Mouse (Mus musculus): ENCODE results near the gene B3galt4.
"Not testable (repeated sequence)": the region's sequence is repeated elsewhere in the genome, so short reads cannot be mapped to it uniquely, and the experiment has no call there.

The B3galt4 gene

GRCm38 (mm10) chr17:33919351-33920281 is 31.7 kb downstream of the B3galt4 start:
- peak; percentile 68 for DNase-seq

GRCm38 (mm10) chr17:33918293-33919203 is 32.7 kb downstream of the B3galt4 start:
- DNase-seq: peak; percentile 33

- DNase-seq: no peak
These were observed 33.5 kb downstream of the B3galt4 start for GRCm38 (mm10) chr17:33917656-33918292.

- DNase-seq: peak; percentile 47
These were observed 34.2 kb downstream of the B3galt4 start for GRCm38 (mm10) chr17:33916847-33917655.

GRCm38 (mm10) chr17:33916294-33916693 is 35.0 kb downstream of the B3galt4 start:
- no peak for DNase-seq

GRCm38 (mm10) chr17:33915671-33916250 is 35.5 kb downstream of the B3galt4 start, which contains the start of the genes Tapbp and Zbtb22:
Gene Tapbp (plus strand): TSS chr17:33915899.
Gene Zbtb22 (plus strand): TSS chr17:33915904.
- DNase-seq: peak; percentile 97

- peak; percentile 40 for DNase-seq
These were observed 36.3 kb downstream of the B3galt4 start for GRCm38 (mm10) chr17:33914969-33915391.

GRCm38 (mm10) chr17:33913905-33914304 is 37.4 kb downstream of the B3galt4 start:
- peak; percentile 22 for DNase-seq

- DNase-seq: peak; percentile 31
These were observed 38.0 kb downstream of the B3galt4 start for GRCm38 (mm10) chr17:33913264-33913663.

GRCm38 (mm10) chr17:33911813-33912414 is 39.4 kb downstream of the B3galt4 start:
- DNase-seq: peak; percentile 40

- DNase-seq: peak; percentile 21
These were observed 40.1 kb downstream of the B3galt4 start for GRCm38 (mm10) chr17:33911052-33911812.

- DNase-seq: peak; percentile 33
These were observed 40.8 kb downstream of the B3galt4 start for GRCm38 (mm10) chr17:33910346-33911051.

- peak; percentile 20 for DNase-seq
These were observed 41.4 kb downstream of the B3galt4 start for GRCm38 (mm10) chr17:33909869-33910250.

- DNase-seq: peak; percentile 98
These were observed 42.0 kb downstream of the B3galt4 start, which contains the start of gene Daxx for GRCm38 (mm10) chr17:33909077-33909868. Gene Daxx (plus strand): TSS chr17:33909414.

- peak; percentile 68 for DNase-seq
These were observed 42.8 kb downstream of the B3galt4 start for GRCm38 (mm10) chr17:33908331-33909076.

- not testable (repeated sequence) for DNase-seq
These were observed 46.5 kb downstream of the B3galt4 start, which contains the start of gene Platr17 for GRCm38 (mm10) chr17:33904835-33905234. Gene Platr17 (plus strand): TSS chr17:33905135.

- DNase-seq: not testable (repeated sequence)
These were observed 47.2 kb downstream of the B3galt4 start for GRCm38 (mm10) chr17:33903911-33904651.
